Mouse (Mus musculus) neutrophil, adult 65 days (primary cell): ENCODE data around the gene Slc2a13. TPM values are rescaled to one million over a fixed set of nuclear protein-coding genes. Genes with fewer than 3 reads are reported as not detected.

Experiments used
- total RNA-seq: library from RNA; stranded (reverse); gene quantifications from 2 replicates; pipeline ENCODE4 v1.2.4, GENCODE M21; 2023

Slc2a13 gene
- total RNA-seq = not detected in 2 replicates

DNA sequence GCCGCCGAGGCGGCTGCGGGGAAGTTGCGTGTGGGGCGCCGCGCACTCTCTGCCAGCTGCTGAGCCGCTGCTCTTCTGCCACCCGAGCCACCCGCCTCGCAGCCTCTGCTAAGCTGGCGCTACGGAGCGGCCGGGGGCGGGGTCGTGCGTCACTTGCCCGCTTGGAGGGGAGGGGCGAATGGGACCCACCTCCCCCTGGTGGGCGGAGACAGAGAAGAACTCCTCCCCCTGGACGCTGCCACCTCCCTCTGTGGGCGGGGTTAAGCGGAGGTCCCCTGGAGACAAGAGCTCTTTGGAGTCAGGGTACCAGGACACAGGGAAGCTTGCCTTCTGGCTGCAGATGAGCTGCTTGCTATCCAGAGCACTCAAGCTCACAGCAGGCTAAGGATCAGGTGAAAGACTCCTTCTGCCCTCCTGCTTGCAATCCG is at the start of gene Slc2a13:
Slc2a13 (minus strand) TSS at position 151 of the 428 bp plus-strand sequence.

Other genes starting within 250 kb of the Slc2a13 start
- 138 and 208 TPM in 2 replicates for gene Lrrk2, start 99.9 kb upstream of the Slc2a13 start, total RNA-seq